Mouse (Mus musculus) bone marrow macrophage, adult 2 months (primary cell): ENCODE measurements around the gene Rbm6.

Source experiments
- CTCF ChIP-seq: IDR thresholded peaks from 2 replicates; pipeline ENCODE4 v1.5.1; 2012; ENCODE audit warnings: low read depth, mild to moderate bottlenecking, low read length, moderate library complexity
- POLR2A ChIP-seq: IDR thresholded peaks from 2 replicates; pipeline ENCODE4 v1.6.1; 2012; ENCODE audit warnings: mild to moderate bottlenecking, low read depth, low read length, borderline replicate concordance

- TF ChIP-seq CTCF (no peak), POLR2A (no peak)
Measured at GRCm38 (mm10) chr9:107901627-107901914, 28.5 kb upstream of the Rbm6 start.
